Mouse (Mus musculus): ENCODE measurements around the gene Pmch. TPM values are rescaled to one million over a fixed set of nuclear protein-coding genes. Genes with fewer than 3 reads are reported as not detected.

The Pmch gene
- total RNA-seq (2021) = not detected
- not detected in 2 replicates for polyA plus RNA-seq (2012; rRNA removed)
- long read RNA-seq = 0 reads

DNA sequence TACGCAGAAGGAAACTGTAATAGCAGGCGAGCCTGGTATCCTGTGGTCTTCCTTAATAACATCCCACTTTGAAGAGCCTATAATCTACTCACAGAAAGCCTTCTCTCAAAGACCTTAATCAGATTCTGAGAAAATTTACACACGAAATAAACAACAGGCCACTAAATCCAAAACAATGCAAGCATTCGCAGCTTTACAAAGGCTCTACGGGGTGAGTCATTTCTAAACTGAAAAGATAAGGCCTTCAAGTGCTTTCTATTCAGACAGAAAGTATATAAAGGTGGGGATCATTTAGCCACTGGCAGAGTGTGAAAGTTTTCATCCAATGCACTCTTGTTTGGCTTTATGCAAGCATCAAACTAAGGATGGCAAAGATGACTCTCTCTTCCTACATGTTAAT lies at the start of gene Pmch:
Pmch (plus strand) TSS at position 301 of the 400 bp plus-strand sequence.
- DNase-seq = no peak

DNA sequence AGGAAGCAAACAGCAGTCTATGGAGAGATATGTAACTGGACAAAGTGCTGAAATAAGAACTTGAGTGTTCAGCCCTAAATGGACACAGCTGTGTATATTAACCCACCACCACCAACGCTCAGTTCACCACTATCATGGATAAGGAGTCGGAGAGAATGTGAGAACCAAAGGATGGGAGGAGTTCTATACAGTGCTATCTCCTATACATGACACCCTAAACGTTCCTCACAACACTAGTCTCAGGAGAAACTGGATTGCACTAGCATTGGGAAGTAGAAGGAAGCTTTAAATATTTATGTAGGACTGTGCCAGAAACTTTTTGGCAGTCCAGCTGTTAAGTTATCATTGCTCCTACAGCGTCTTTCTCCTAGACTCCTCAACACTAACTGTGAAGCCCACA lies 46.6 kb upstream of the Pmch start:
- DNase-seq = no peak

DNA sequence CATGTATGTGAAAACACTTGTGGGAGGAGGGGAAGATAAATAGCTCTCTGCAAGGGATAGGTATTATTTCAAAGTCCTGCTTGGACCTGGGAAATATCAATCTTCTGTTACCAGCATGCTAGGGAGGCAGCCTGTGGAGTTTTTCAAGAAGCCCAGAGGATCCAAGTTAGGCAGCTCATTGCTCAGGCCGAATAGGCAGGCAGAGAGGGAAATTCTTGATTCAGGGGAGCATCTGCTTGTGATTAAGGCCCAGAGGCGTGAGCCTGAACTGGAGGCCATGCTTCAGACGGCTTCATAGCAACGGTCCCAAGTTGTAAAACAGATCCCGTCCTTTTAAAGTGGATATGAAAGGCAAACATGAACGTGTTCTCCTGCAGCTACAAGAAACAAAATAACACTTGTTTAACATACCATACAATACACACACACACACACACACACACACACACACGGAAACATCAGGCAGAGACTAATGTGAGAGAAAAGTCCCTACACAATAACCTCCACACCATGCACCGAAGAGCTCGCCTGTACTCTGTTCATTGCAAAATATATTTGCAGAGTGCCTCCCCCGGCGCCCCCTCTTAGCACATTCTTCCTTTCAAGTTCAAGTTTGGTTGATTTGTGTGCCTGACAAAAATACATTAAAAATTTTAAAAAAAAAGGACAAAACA lies 44.6 kb upstream of the Pmch start:
- DNase-seq = no peak

DNA sequence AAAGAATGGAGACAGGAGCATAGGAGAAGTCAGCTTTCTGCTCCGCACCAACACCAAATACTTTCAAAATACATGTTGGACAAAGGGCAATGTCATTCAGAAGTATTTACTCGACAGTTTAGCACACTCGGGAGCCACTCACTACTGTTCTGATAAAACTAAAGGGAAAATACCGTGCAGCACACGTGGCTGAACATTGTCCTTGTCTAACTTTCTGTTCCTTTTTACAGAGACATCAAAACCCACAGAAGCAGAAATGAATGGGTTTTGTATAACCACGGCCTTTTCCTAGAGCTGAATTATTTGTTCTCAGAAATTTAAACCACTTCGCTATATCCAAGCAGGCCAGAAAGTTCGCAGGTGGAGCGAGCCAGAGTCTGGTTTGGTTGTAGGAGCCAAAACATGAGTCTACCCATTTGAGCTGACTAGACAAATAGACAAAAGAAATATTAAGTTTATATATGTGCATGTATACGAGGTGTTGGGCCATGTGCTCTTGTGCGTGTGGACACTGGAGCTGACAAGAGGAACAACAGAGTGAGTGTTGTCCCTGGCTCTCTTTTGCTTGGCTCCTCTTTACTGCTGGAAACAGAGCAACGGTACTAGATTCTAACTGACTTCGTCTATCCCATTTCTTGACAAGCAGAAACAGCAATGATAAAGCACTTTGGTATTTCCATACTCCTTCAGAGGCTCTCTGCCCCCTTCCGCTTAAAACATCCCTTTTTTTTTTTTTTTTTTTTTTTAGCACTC lies 36.5 kb upstream of the Pmch start:
- DNase-seq = no peak

DNA sequence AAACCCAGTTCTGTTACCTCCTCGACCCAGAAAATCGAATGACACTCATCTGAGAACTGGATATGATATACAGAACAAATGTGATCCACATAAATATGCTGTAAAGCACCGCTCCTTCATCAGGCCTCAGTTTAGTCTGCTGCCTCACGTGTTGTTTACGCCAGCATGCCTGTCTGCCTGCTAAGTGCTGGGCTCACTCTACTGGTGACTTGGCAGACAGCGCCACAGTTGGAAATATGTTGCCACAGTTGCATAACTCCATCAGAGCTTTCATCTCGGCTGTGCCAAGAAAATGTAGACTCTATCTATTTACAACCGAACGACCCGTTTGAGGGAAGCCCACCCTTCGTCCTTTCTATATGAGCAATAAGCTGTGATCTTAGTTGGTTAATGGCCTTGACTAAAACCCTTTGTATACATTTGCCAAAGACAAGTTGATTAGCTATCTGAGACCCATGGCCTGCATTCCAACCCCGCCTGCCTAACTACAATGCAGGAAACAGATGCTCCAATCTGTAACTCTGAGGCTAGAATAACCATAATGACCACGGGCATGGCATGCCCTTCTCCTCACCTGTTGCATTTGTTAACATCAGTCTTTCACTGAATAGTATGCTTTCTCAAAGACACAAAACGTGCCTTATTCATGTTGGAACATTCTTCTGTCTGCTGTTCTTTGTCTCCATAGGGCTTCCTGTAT lies 33.8 kb upstream of the Pmch start:
- peak; percentile 51 for DNase-seq

DNA sequence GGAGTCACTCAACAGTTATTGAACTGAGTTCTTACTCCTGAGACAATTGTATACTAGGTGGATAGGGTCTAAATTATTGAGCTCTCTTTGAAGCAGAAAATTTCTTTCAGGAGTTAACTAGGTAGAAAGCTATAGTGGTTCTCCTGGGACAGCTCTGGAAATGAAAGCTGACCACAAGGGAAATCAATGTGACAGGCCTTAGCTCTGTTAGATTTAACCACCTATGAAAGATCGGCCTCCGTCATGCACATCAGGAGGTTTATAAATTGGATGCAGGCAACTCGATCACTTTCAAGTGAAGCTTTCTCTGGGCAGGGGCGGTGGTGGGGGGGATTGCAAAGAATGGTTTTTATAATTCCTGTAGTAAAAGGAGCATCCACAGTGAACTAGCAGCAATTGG lies 27.4 kb upstream of the Pmch start:
- no peak for DNase-seq

DNA sequence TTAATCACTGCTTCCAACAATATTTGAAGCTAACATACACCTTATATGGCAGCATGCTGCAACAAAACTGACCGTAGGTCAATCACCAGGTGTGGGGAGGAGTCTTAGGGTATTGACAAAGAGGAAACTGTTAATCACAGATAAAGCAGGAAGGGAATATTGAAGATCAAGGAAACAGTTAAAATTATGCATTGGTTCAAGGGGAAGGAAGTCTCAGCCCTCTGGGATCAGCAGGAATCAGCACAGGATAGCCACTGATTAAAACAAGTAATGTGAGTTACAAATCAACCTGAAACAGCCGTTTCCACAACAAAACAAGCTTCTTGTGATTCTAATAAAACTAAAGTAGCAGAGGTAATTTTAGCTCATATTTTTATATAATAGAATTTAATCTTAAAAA lies 26.0 kb upstream of the Pmch start:
- DNase-seq = no peak

DNA sequence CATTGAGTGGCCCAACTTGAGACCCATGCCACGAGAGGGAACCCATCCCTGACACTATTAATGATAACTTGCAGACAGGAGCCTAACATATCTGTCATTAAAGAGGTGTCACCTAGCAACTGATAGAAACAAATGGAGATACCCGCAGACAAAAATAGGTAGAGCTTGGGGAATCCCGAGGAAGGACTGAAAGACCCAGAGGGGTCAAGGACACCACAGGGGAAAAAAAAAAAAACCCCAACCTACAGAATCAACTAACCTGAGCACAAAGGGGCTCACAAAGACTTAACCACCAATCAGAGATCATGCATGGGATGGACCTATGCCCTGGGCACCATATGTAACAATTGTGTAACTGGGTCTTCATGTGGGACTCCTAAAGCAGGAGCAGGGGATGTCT lies 23.5 kb upstream of the Pmch start:
- no peak for DNase-seq

DNA sequence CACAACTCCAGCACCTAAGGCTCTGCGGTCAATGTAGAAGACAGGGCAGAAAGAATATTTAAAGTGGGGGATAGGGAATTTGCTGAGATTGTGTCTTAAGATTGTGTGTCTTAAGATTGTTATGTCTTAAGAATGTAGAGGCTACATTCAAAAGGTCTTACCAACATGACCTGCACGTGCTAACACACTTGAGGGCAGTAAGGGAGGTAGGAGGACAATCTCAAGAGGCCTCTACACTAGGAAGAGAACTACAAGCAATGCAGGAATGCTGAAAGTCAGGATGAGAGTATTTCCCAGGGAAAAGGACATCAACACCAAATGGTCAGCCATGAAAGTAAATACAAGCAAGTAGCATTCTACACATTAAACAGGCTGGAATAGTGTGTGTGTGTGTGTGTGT lies 15.3 kb downstream of the Pmch start:
- no peak for DNase-seq

DNA sequence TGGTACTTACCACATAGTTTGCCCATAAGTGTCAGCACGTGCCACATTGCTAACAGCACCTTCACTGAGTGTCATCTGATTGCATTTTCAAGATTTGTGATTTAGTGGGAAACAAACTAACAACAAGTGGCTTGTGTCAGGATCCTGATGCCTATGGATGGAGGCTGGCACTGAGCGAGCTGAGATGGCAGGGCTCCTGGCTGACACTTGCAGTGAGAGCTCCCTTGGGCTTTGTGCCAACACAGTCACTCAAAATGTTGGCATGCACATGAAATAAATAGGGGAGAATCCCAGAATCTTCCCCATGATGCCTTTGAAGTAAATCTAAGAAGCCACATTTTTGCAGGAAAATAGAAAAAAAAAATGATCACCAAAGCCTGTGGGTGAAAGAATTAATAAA lies 22.4 kb downstream of the Pmch start:
- peak; percentile 33 for DNase-seq

DNA sequence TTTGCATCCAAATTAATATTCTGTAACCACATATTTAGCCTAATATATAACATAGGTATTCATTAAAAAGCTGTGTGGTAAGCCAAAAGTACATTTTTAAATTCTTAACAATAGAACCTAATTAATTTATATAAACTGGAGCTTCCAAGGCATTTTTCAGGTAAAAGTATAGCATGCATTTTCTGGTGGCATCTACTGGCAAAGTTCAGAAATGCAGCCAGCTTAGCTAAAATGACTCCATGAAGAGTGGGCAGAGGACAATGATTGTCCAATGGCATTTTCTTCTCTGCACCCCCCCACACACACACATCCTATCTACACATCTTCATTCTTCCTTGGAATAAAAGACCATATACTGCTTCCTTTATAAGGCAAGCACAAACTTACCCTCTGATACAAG lies 28.8 kb downstream of the Pmch start:
- no peak for DNase-seq

DNA sequence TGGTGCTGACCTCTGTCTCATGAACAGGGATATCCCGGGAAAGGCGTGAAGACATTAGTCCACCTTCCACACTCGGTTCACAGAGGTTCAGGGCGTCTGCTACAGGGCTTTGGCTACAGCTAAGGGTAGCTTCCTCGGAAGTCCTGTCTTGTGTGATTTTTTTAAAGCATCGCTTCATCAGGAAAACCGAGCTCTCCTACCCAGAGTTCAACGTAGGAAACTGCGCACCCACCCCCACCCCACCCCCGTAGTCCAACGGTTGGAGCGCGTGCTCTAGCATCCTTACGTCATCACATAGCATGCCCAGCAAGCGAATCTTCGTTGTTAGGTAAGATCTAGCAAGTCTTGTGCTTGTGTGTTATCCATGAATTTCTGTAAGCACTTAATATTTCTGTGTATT lies 44.8 kb downstream of the Pmch start:
- DNase-seq = no peak

Other genes starting within 250 kb of the Pmch start
- gene Igf1, start 232.8 kb upstream of the Pmch start, total RNA-seq (2021) = 10 to 100 TPM; 39.0 to 46.4 TPM
- 23.7 and 31.9 TPM in 2 replicates for gene Igf1, start 232.8 kb upstream of the Pmch start, polyA plus RNA-seq (2012; rRNA removed)
- gene Parpbp, start 55.9 kb downstream of the Pmch start, total RNA-seq (2021) = under 1 TPM; 0.62 to 0.89 TPM
- 0.12 and 0.20 TPM in 2 replicates for gene Parpbp, start 55.9 kb downstream of the Pmch start, polyA plus RNA-seq (2012; rRNA removed)
- 10 to 100 TPM in 1 of 2 experiments, 1 to 10 TPM in 1; 7.1 to 12.0 TPM for gene Nup37, start 55.9 kb downstream of the Pmch start, total RNA-seq (2021)
- gene Nup37, start 55.9 kb downstream of the Pmch start, polyA plus RNA-seq (2012; rRNA removed) = 0.80 and 0.95 TPM in 2 replicates
- gene Washc3, start 110.0 kb downstream of the Pmch start, total RNA-seq (2021) = 10 to 100 TPM; 52.5 to 55.0 TPM
- 3.8 and 6.2 TPM in 2 replicates for gene Washc3, start 110.0 kb downstream of the Pmch start, polyA plus RNA-seq (2012; rRNA removed)